Mouse (Mus musculus) liver, postnatal 0 days (tissue): ENCODE measurements around the gene Nell1.

ENCODE experiments used
- CTCF ChIP-seq: sonication (generic); IDR thresholded peaks from 2 replicates; pipeline ENCODE4 v1.5.1; 2016; ENCODE audit warnings: antibody characterized with exemption, low read depth
- EP300 ChIP-seq: IDR thresholded peaks from 2 replicates; pipeline ENCODE4 v1.6.1; 2016; ENCODE audit warnings: antibody characterized with exemption, low read depth, mild to moderate bottlenecking

GRCm38 (mm10) chr7:50755516-50755915 is 780.9 kb downstream of the Nell1 start:
- TF ChIP-seq CTCF: no peak
- TF ChIP-seq EP300: no peak
